Mouse (Mus musculus): ENCODE measurements around the gene Il17c. TPM values are rescaled to one million over a fixed set of nuclear protein-coding genes. Genes with fewer than 3 reads are reported as not detected.

The Il17c gene
- polyA plus RNA-seq, 1 experiment from 2014 or later, result not detected

DNA sequence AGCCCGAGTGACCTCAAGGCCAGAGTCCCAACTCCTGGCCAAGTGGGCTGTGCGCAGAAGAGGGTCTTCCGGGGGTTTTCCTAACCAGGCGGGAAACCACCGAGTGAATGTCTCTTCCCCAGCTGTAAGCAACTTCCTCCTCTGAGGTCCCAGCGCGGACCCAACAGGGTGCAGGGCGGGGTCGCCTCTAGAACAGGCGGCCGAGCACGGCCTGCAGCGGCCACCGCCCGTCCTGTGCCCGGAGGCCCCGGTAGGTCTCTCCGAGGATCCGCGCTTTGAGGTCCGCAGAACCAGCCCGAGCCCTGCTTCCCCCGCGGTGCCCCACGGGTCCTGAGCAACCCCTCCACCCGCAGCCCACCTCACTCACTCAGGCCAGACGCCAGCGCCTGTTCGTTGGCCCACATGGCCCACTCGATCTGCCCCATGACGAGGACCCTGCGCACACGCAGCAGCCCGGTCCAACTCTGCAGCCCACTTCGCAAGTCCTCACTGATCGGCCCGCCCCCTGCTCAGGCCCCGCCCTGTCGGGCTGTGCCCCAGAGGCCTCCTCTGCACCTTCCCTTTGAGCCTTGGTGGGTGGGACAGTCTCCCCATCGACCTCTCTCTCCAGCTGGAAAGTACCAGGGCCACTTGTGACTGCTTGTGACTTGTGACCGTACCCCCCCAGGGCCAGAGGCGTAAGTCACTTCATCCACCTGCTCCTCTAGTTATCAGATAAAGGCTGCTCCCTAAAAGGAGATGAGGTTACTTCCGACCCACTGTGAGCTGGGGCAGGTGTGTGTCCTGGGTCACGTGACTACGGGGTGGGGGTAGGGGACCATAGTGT is 10.8 kb downstream of the Il17c start, which contains the start of gene Cyba:
Gene Cyba (minus strand): TSS at position 488 of the 826 bp plus-strand sequence.
- Histone ChIP-seq H3K9me3 (replicated peaks) (no peaks in the 10 kb centered on the region), H3K27me3 (no peaks in the 10 kb centered on the region), H3K27ac (peak within 1 kb of the TSS; percentile 71), H3K9ac (peak within 1 kb of the TSS; percentile 53), H3K4me3 (replicated peaks) (peak within 1 kb of the TSS; percentile 57), H3K4me1 (peaks cover 50% of the 10 kb centered on the region), H3K36me3 (peaks cover 38% of the 10 kb centered on the region), H3K4me2 (peak within 1 kb of the TSS; percentile 77)
- ATAC-seq (replicated peaks; ENCODE audit: low FRiP score), result peak; percentile 81
- WGBS, result 2% methylated on average over 45 of the region's 45 CpGs

DNA sequence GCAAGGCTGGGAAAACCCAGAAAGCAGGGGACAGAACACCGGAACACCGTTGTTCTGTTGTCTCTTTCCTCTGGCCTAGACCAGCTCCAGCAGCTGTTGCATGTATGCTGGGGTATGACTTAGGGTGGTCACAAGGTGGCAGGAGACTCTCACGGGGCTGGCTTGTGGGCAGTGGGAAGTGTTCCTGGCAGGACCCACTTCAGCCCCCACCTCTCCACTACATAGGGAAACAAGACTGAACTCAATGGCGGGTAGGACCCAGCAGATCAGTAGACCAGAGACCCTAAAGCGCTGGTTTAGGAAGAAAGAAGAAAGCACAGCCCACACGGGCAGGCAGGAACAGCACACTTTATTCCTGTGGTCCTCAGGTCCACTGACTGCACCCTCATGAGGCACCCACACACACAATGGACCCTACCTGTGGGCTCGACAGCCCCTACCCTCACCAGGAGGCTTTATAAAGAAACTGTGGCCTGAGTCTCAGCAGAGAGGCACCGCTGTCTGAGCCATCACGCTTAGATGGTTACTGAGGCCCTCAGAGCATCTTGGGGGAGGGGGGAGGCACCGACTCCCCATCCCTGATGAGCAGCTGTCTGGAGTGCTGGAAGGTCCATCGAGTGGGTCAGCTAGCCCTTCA is 11.6 kb downstream of the Il17c start:
- H3K4me1 ChIP-seq, result peaks cover 57% of the 10 kb centered on the region
- peak; percentile 37; the same call in 1 of the 2 replicates for ATAC-seq (replicated peaks; ENCODE audit: low FRiP score)
- 0 out of 2 replicates have a peak overlapping the region, but pooled peaks have one; percentile 53 for H3K9ac ChIP-seq
- no peaks in the 10 kb centered on the region for H3K9me3 ChIP-seq (replicated peaks)
- peak overlapping the region; percentile 71 for H3K27ac ChIP-seq
- peaks cover 45% of the 10 kb centered on the region for H3K36me3 ChIP-seq
- H3K4me2 ChIP-seq, result peak overlapping the region; percentile 77
- no peaks in the 10 kb centered on the region for H3K27me3 ChIP-seq
- WGBS, result 62% methylated on average over 11 of the region's 11 CpGs
- H3K4me3 ChIP-seq (replicated peaks), result peak overlapping the region; percentile 57

DNA sequence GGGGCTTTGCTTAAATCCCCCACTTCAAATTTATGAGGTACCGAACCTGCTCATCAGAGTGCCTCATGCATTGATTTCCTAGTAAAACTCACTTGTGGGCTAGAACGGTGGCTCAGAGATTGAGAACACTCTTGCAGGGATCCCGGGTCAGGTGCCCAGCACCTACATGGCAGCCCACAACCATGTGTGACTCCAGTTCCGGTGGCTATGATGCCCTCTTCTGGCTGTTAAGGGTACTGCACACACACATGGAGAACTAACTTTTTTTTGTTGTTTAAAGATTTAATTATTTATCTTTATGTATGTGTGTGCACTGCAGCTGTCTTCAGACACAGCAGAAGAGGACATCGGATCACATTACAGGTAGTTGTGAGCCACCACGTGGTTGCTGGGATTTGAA is 13.6 kb downstream of the Il17c start:
- WGBS, result 94% methylated on average over 6 of the region's 6 CpGs
- no peaks in the 10 kb centered on the region for H3K27me3 ChIP-seq
- no peaks in the 10 kb centered on the region for H3K9me3 ChIP-seq (replicated peaks)
- H3K27ac ChIP-seq, result no peak overlapping the region
- no peak overlapping the region for H3K4me2 ChIP-seq
- ATAC-seq (replicated peaks; ENCODE audit: low FRiP score), result no peak
- H3K36me3 ChIP-seq, result peaks cover 57% of the 10 kb centered on the region
- H3K4me1 ChIP-seq, result peaks cover 51% of the 10 kb centered on the region
- H3K4me3 ChIP-seq (replicated peaks), result no peak overlapping the region
- no peak overlapping the region for H3K9ac ChIP-seq

DNA sequence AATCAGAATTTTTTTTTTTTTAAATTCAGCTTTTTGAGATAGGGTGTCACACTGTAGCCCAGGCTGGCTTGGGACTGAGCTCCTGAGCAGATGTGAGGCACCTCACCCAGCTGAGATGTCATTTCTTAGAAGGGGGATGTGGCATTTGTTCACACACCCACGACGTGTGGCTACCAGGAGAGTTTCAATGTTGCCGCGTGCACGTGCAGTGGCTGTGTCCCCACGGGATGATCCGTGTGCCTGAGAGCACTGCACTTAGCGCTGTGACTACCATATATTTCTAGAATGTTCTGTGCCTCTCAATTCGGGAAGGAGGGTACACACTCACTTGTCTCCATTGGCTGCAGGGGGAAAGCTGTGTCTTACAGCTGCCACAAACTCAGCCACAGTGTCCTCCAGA is 14.3 kb downstream of the Il17c start:
- peaks cover 57% of the 10 kb centered on the region for H3K36me3 ChIP-seq
- no peak overlapping the region for H3K4me2 ChIP-seq
- WGBS, result 93% methylated on average over 9 of the region's 9 CpGs
- no peak overlapping the region for H3K9ac ChIP-seq
- ATAC-seq (replicated peaks; ENCODE audit: low FRiP score), result no peak
- no peaks in the 10 kb centered on the region for H3K27me3 ChIP-seq
- H3K27ac ChIP-seq, result no peak overlapping the region
- no peaks in the 10 kb centered on the region for H3K9me3 ChIP-seq (replicated peaks)
- H3K4me3 ChIP-seq (replicated peaks), result no peak overlapping the region
- H3K4me1 ChIP-seq, result peaks cover 44% of the 10 kb centered on the region

DNA sequence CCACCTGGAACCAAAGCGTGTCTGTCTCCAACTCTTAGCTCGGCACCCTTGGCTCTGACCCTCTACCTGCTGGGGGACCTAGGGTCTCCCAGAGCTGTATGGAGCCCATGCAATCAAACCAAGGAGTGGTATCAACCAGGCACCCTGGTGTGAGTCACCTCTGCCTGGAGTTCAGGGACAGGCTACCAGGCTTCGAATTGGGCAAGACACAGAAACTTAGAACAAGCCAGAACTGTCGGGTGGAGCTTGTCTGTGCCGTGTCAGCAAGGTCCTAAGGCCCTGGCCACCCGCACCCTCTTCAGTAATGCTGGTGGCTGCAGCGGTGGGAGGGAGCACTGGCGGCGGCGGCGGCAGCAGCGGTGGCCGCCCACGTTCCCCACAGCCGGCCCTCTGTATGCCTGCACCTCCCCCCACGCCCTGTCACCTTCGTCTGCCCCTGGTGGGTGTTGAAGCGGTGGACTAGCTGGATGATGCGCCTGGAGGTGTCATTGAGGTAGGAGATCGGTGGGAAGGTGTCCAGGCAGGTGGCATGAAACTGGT is 14.8 kb downstream of the Il17c start:
- Histone ChIP-seq H3K27ac (no peak overlapping the region), H3K9me3 (replicated peaks) (no peaks in the 10 kb centered on the region), H3K9ac (no peak overlapping the region), H3K4me2 (no peak overlapping the region), H3K4me3 (replicated peaks) (no peak overlapping the region), H3K27me3 (no peaks in the 10 kb centered on the region), H3K4me1 (peaks cover 39% of the 10 kb centered on the region), H3K36me3 (peaks cover 57% of the 10 kb centered on the region)
- 82% methylated on average over 20 of the region's 20 CpGs for WGBS
- no peak for ATAC-seq (replicated peaks; ENCODE audit: low FRiP score)

DNA sequence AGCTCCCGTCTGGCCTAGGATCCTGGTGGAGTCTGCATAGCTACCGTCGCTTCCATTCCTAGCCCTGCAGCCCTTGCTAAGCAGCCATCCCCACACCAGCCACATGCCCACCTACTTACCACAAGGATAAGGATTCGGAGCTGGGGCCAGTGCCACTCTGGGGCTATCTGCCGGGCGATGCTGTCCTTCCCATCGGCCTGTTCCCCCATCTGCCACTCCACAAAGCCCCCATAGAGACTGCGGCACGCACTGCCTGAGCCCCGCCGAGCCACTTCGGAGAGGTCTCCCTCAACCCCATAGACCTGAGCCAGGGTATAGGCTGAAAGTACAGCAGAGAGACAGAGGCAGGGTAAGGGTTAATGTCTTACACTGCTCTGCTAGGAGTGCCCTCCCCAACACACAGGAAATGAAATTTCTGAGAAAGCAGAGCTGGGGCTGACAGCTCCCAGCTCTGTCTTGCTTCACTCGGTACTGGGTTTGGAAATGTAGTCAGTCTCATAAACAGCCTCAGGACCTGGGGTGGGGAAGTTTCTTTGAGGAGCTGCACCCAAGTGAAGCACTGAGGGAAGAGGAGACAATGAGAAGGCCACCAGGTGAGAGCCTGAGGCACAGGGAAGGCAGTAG is 16.0 kb downstream of the Il17c start:
- H3K9me3 ChIP-seq (replicated peaks), result no peaks in the 10 kb centered on the region
- H3K4me3 ChIP-seq (replicated peaks), result no peak overlapping the region
- H3K4me2 ChIP-seq, result peak overlapping the region; percentile 30
- peaks cover 57% of the 10 kb centered on the region for H3K36me3 ChIP-seq
- peaks cover 39% of the 10 kb centered on the region for H3K4me1 ChIP-seq
- ATAC-seq (replicated peaks; ENCODE audit: low FRiP score), result no peak
- no peaks in the 10 kb centered on the region for H3K27me3 ChIP-seq
- WGBS, result 85% methylated on average over 13 of the region's 13 CpGs
- H3K27ac ChIP-seq, result peak overlapping the region; percentile 71
- 0 out of 2 replicates have a peak overlapping the region, but pooled peaks have one; percentile 4 for H3K9ac ChIP-seq

DNA sequence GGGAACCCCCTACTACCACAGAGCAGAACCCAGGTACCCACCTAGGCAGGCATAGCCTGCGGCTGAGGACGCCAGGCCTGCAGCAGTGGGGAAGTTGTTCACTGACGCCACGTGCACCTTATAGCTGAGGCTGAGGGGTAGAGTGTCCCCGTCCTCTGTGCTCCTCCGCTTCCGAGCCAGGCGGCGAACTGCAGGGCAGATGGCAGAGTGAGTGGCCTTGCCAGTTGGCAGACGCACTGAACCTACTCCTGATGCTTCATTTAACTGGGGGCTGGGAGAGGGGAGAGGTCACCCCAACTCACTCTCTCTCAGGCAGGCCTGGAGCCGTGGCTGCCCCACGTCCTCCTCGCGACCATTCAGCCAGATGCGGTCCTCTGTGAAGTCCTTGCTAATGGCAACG is 17.5 kb downstream of the Il17c start:
- H3K4me3 ChIP-seq (replicated peaks), result no peak overlapping the region
- H3K27ac ChIP-seq, result no peak overlapping the region
- WGBS, result 94% methylated on average over 16 of the region's 16 CpGs
- H3K4me1 ChIP-seq, result peaks cover 35% of the 10 kb centered on the region
- no peak for ATAC-seq (replicated peaks; ENCODE audit: low FRiP score)
- H3K9ac ChIP-seq, result no peak overlapping the region
- no peak overlapping the region for H3K4me2 ChIP-seq
- H3K36me3 ChIP-seq, result peaks cover 50% of the 10 kb centered on the region
- no peaks in the 10 kb centered on the region for H3K9me3 ChIP-seq (replicated peaks)
- no peaks in the 10 kb centered on the region for H3K27me3 ChIP-seq

DNA sequence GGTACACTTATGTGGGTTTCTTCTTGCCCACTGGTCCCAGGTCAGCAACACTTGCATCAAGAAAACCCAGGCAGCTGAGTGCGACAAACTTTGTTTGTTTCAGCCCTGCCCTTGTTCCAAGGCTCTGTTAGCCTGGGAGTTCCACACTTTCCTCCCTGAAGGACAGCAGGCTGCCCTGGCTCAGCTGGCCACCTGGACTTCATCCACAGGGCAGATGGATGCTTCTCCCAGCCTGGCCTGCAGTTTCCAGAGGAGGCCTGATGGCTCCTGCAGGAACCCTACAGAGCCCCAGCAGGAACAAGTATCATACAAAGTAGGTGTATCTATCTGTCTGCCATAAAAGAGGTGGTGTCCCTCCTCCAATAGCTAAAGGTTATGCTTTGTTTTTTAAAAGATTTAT is 19.5 kb downstream of the Il17c start:
- no peak overlapping the region for H3K4me2 ChIP-seq
- H3K4me3 ChIP-seq (replicated peaks), result no peak overlapping the region
- 81% methylated on average over 1 of the region's 1 CpGs for WGBS
- peaks cover 51% of the 10 kb centered on the region for H3K4me1 ChIP-seq
- H3K27ac ChIP-seq, result no peak overlapping the region
- ATAC-seq (replicated peaks; ENCODE audit: low FRiP score), result no peak
- H3K9ac ChIP-seq, result no peak overlapping the region
- H3K9me3 ChIP-seq (replicated peaks), result no peaks in the 10 kb centered on the region
- no peaks in the 10 kb centered on the region for H3K27me3 ChIP-seq
- H3K36me3 ChIP-seq, result peaks cover 32% of the 10 kb centered on the region

DNA sequence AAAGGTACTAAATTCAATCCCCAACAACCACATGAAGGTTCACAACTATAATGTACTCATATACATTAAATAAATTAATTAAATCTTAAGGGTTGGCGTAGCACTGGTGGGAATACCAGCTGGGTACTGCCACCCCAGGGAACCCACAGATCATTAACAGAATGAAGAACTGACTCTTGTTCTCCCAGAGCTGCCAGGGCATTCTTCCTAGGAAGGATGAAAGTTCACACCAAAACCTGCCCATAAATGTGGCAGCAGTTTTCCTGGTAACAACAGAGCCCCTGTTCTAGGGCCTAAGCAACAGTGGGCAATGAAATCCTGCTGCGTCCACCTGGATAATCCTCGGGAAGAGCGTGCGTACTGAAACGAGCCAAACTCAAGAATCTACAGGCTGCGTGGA is 20.5 kb downstream of the Il17c start:
- WGBS, result 24% methylated on average over 7 of the region's 7 CpGs

DNA sequence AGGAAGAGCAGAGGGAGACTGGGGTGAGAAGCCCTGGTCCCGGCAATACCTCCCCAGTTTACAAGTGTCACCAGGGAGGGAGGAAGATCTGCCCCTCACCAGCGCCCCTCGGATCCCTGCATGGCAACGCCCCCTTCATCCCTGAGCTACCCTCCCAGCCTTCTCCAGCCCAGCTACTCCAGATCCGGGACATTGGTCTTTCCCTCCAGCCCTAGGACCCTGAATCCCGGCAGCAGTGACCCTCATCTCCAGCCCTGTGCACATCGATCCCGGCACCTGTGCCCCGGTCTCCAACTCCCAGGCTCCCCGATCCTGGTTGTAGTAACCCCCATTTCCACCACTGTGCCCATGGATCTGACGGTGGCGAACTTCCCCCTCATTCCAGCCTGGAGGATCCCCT is 21.0 kb downstream of the Il17c start:
- peaks cover 17% of the 10 kb centered on the region for H3K36me3 ChIP-seq
- ATAC-seq (replicated peaks; ENCODE audit: low FRiP score), result peak; percentile 2
- H3K27ac ChIP-seq, result peak overlapping the region; percentile 80
- H3K9ac ChIP-seq, result peak overlapping the region; percentile 65
- peak overlapping the region; percentile 91 for H3K4me2 ChIP-seq
- WGBS, result 1% methylated on average over 12 of the region's 12 CpGs
- H3K9me3 ChIP-seq (replicated peaks), result no peaks in the 10 kb centered on the region
- no peaks in the 10 kb centered on the region for H3K27me3 ChIP-seq
- peak overlapping the region; percentile 63 for H3K4me3 ChIP-seq (replicated peaks)
- H3K4me1 ChIP-seq, result peaks cover 40% of the 10 kb centered on the region

More for the DNA sequence above, 20.5 kb downstream of the Il17c start:
- peaks cover 21% of the 10 kb centered on the region for H3K36me3 ChIP-seq
- H3K4me2 ChIP-seq, result peak overlapping the region; percentile 91
- peaks cover 44% of the 10 kb centered on the region for H3K4me1 ChIP-seq
- peak overlapping the region; percentile 63 for H3K4me3 ChIP-seq (replicated peaks)
- H3K27me3 ChIP-seq, result no peaks in the 10 kb centered on the region
- ATAC-seq (replicated peaks; ENCODE audit: low FRiP score), result no peak
- H3K9ac ChIP-seq, result peak overlapping the region; percentile 65
- peak overlapping the region; percentile 80; the same call in 1 of the 2 replicates for H3K27ac ChIP-seq
- H3K9me3 ChIP-seq (replicated peaks), result no peaks in the 10 kb centered on the region

DNA sequence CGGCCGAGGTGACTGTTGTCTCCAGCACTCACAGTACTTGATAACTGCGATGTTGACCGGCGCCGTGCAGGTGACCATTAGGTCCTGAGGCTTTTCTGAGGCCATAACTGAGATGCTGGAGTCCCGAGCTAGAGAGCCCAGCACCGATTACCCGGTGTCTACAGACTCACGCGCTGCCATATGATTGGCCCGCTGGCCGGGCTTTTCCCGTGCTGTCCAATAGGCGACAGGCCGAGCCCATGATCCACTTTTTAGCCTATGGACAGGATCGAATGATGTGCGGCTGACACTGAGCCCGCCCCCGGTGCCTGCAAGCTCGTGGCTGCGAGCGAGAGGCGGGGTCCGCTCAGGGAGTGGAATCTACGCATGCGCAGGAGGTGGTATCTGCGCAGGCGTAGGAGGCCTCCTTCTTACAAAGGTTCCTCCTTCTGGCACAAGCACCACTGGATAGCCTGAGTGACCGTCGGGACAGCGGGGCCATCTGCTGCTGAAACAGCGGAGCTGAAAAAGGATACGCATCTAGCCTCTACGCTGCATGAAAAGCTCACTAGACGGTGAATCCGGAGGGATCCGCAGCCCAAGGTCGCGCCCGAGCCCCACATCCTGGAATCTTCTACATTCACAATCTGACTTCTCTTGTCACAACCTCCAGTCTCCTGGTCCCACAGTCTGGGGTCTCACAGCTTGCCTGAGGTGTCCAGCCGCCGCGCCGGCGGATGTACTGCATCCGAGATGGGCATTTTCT is 21.6 kb downstream of the Il17c start, which contains the start of gene Mvd:
Gene Mvd (minus strand): TSS at position 161 of the 745 bp plus-strand sequence.
- WGBS, result under 1% methylated on average over 47 of the region's 47 CpGs
- H3K9ac ChIP-seq, result peak within 1 kb of the TSS; percentile 73
- peak; percentile 98 for ATAC-seq (replicated peaks; ENCODE audit: low FRiP score)

More for the DNA sequence above, 21.6 kb downstream of the Il17c start, which contains the start of gene Mvd:
- Histone ChIP-seq H3K36me3 (peaks cover 11% of the 10 kb centered on the region), H3K4me3 (replicated peaks) (peak within 1 kb of the TSS; percentile 63), H3K4me2 (peak within 1 kb of the TSS; percentile 91), H3K27me3 (no peaks in the 10 kb centered on the region), H3K27ac (peak within 1 kb of the TSS; percentile 99), H3K9me3 (replicated peaks) (no peaks in the 10 kb centered on the region), H3K4me1 (peaks cover 34% of the 10 kb centered on the region)

All from kidney, embryonic 15.5 days (tissue).